Mouse (Mus musculus): ENCODE data around the gene Tmem97. TPM values are rescaled to one million over a fixed set of nuclear protein-coding genes. Genes with fewer than 3 reads are reported as not detected.
A peak's percentile ranks its signal among the peaks of the same experiment; 100 is the strongest.
"Not testable (repeated sequence)": the region's sequence is repeated elsewhere in the genome, so short reads cannot be mapped to it uniquely, and the experiment has no call there.

Gene Tmem97
- total RNA-seq, 2 experiments from 2014 or later: 27.6 to 40.9 TPM

- DNase-seq (ENCODE audit: low spot score in 2 of 2): no peak
Measured at GRCm38 (mm10) chr11:78551059-78551398, 452 bp upstream of the Tmem97 start.

- DNase-seq (ENCODE audit: low spot score in 2 of 2): no peak
Measured at GRCm38 (mm10) chr11:78549491-78549987, 1.0 kb downstream of the Tmem97 start.

- no peak for DNase-seq (ENCODE audit: low spot score in 2 of 2)
Measured at GRCm38 (mm10) chr11:78547718-78548460, 2.7 kb downstream of the Tmem97 start.

- no peak for DNase-seq (ENCODE audit: low spot score in 2 of 2)
Measured at GRCm38 (mm10) chr11:78545181-78545580, 5.4 kb downstream of the Tmem97 start.

- no peak for DNase-seq (ENCODE audit: low spot score in 2 of 2)
Measured at GRCm38 (mm10) chr11:78544449-78545111, 6.0 kb downstream of the Tmem97 start.

GRCm38 (mm10) chr11:78540358-78540757 is 10.2 kb downstream of the Tmem97 start:
- no peak for DNase-seq (ENCODE audit: low spot score in 2 of 2)

- no peak for DNase-seq (ENCODE audit: low spot score in 2 of 2)
Measured at GRCm38 (mm10) chr11:78536690-78537084, 13.9 kb downstream of the Tmem97 start.

- peak; percentile 91 for DNase-seq (ENCODE audit: low spot score in 2 of 2)
Measured at GRCm38 (mm10) chr11:78536080-78536689, 14.4 kb downstream of the Tmem97 start, which contains the start of the genes Tnfaip1 and Ift20. Gene Tnfaip1 (minus strand): TSS chr11:78536332. Gene Ift20 (plus strand): TSS chr11:78536361.

GRCm38 (mm10) chr11:78535376-78536079 is 15.0 kb downstream of the Tmem97 start:
- DNase-seq (ENCODE audit: low spot score in 2 of 2): peak in 1 of 2 experiments; percentile 18

GRCm38 (mm10) chr11:78534516-78534915 is 16.1 kb downstream of the Tmem97 start:
- no peak for DNase-seq (ENCODE audit: low spot score in 2 of 2)

GRCm38 (mm10) chr11:78531515-78531914 is 19.1 kb downstream of the Tmem97 start:
- DNase-seq (ENCODE audit: low spot score in 2 of 2): not testable (repeated sequence)

GRCm38 (mm10) chr11:78531046-78531445 is 19.5 kb downstream of the Tmem97 start:
- DNase-seq (ENCODE audit: low spot score in 2 of 2): no peak

GRCm38 (mm10) chr11:78530001-78530400 is 20.6 kb downstream of the Tmem97 start:
- no peak for DNase-seq (ENCODE audit: low spot score in 2 of 2)

GRCm38 (mm10) chr11:78528714-78529113 is 21.9 kb downstream of the Tmem97 start:
- DNase-seq (ENCODE audit: low spot score in 2 of 2): no peak

- DNase-seq (ENCODE audit: low spot score in 2 of 2): no peak
Measured at GRCm38 (mm10) chr11:78524838-78525237, 25.7 kb downstream of the Tmem97 start.

- no peak for DNase-seq (ENCODE audit: low spot score in 2 of 2)
Measured at GRCm38 (mm10) chr11:78523241-78523955, 27.2 kb downstream of the Tmem97 start.

- no peak for DNase-seq (ENCODE audit: low spot score in 2 of 2)
Measured at GRCm38 (mm10) chr11:78522481-78522997, 28.0 kb downstream of the Tmem97 start.

GRCm38 (mm10) chr11:78521880-78522279 is 28.7 kb downstream of the Tmem97 start:
- no peak for DNase-seq (ENCODE audit: low spot score in 2 of 2)

- DNase-seq (ENCODE audit: low spot score in 2 of 2): no peak
Measured at GRCm38 (mm10) chr11:78518931-78519330, 31.6 kb downstream of the Tmem97 start.

All from adrenal gland, adult 18-20 months (tissue).